Mouse (Mus musculus): ENCODE data around the gene Gm5935.
"Not testable (repeated sequence)": the region's sequence is repeated elsewhere in the genome, so short reads cannot be mapped to it uniquely, and the experiment has no call there.

The Gm5935 gene

GRCm38 (mm10) chrX:24775064-24775463 lies at the start of gene Gm5935:
TSS of gene Gm5935 (minus strand) at chrX:24775164.
- DNase-seq = not testable (repeated sequence)

Data from right cerebral cortex, postnatal 4 days (tissue).